Comparison of ENCODE assay signal across 31 mouse cellular contexts in genomic region chrX:110096976-110097375, GRCm38 (mm10).
"Had no signal": no experiment of that assay in that cellular context is flagged by ENCODE, and none has a peak within 500 bp of the region (broad histone marks: within the 10 kb centered on the region; RNA-seq: fewer than 3 reads in every experiment).

No protein-coding gene starts in this region.

- H3K9ac ChIP-seq: heart, embryonic 12.5 days; heart, embryonic 13.5 days; heart, embryonic 15.5 days; hindbrain, embryonic 12.5 days; hindbrain, embryonic 13.5 days; hindbrain, embryonic 14.5 days; hindbrain, embryonic 15.5 days; intestine, embryonic 15.5 days; kidney, embryonic 15.5 days had no signal

- H3K4me3 ChIP-seq: heart, embryonic 10.5 days; heart, embryonic 12.5 days; heart, embryonic 13.5 days; heart, embryonic 15.5 days; hindbrain, embryonic 10.5 days; hindbrain, embryonic 12.5 days; hindbrain, embryonic 13.5 days; hindbrain, embryonic 15.5 days; intestine, embryonic 15.5 days; kidney, embryonic 15.5 days; layer of hippocampus, adult 2 months; left cerebral cortex, adult 2 months had no signal

- H3K9me3 ChIP-seq: heart, embryonic 10.5 days; heart, embryonic 12.5 days; heart, embryonic 13.5 days; heart, embryonic 15.5 days; hindbrain, embryonic 10.5 days; hindbrain, embryonic 12.5 days; hindbrain, embryonic 13.5 days; hindbrain, embryonic 15.5 days; intestine, embryonic 15.5 days; kidney, embryonic 15.5 days had no signal

- H3K4me1 ChIP-seq: heart, embryonic 10.5 days; heart, embryonic 12.5 days; heart, embryonic 13.5 days; heart, embryonic 15.5 days; hindbrain, embryonic 10.5 days; hindbrain, embryonic 12.5 days; hindbrain, embryonic 13.5 days; hindbrain, embryonic 15.5 days; intestine, embryonic 15.5 days; kidney, embryonic 15.5 days had no signal

- H3K27me3 ChIP-seq: heart, embryonic 12.5 days; heart, embryonic 13.5 days; heart, embryonic 15.5 days; hindbrain, embryonic 12.5 days; hindbrain, embryonic 13.5 days; hindbrain, embryonic 15.5 days; intestine, embryonic 15.5 days; kidney, embryonic 15.5 days had no signal

- H3K27ac ChIP-seq: heart, embryonic 10.5 days; heart, embryonic 13.5 days; heart, embryonic 15.5 days; hindbrain, embryonic 10.5 days; hindbrain, embryonic 12.5 days; hindbrain, embryonic 13.5 days; hindbrain, embryonic 14.5 days; hindbrain, embryonic 15.5 days; hindbrain, postnatal 0 days; intestine, embryonic 15.5 days; kidney, embryonic 15.5 days; kidney, postnatal 0 days; layer of hippocampus, adult 2 months; left cerebral cortex, adult 2 months had no signal

- H3K36me3 ChIP-seq: heart, embryonic 10.5 days; heart, embryonic 12.5 days; heart, embryonic 13.5 days; heart, embryonic 15.5 days; hindbrain, embryonic 10.5 days; hindbrain, embryonic 12.5 days; hindbrain, embryonic 13.5 days; hindbrain, embryonic 15.5 days; intestine, embryonic 15.5 days; kidney, embryonic 15.5 days had no signal

- DNase-seq: heart, postnatal 10 days; heart, postnatal 14 days; heart, postnatal 36 days; heart, postnatal 4 days; kidney, adult 11 months; kidney, adult 18-20 months; kidney, adult 2 months; kidney, adult 8-10 months; kidney, adult 9 months; kidney, postnatal 10 days; kidney, postnatal 14 days; kidney, postnatal 25 days; kidney, postnatal 36 days; kidney, postnatal 4 days; layer of hippocampus, adult 9-11 months; layer of hippocampus, postnatal 36 days had no signal
